Mouse (Mus musculus): ENCODE results near the gene Cacfd1.

- no peak for TF ChIP-seq CTCF (IDR thresholded peaks at IDR 0.05; ENCODE audit: extremely low read depth, insufficient read depth, low read length)
- no peak for TF ChIP-seq POLR2A (IDR thresholded peaks at IDR 0.05; ENCODE audit: extremely low read depth, insufficient read depth, low read length)
Observed at GRCm38 (mm10) chr2:27032361-27032760, 22.6 kb downstream of the Cacfd1 start.
